Mouse (Mus musculus) small intestine, adult 2 months (tissue): ENCODE measurements around the gene Gm17409. TPM values are rescaled to one million over a fixed set of nuclear protein-coding genes. Genes with fewer than 3 reads are reported as not detected.

Experiments used
- H3K27ac ChIP-seq: fragments of 200-500 bp; 2 replicates; pipeline ENCODE4 v1.5.1; 2012; ENCODE audit warnings: low read depth, low read length, control low read depth, inconsistent platforms; ENCODE audit not compliant: insufficient read depth
- H3K27me3 ChIP-seq: fragments of 200-500 bp; 2 replicates; pipeline ENCODE4 v1.6.1; 2012; ENCODE audit warnings: mild to moderate bottlenecking, moderate library complexity, low read length, inconsistent platforms; ENCODE audit not compliant: control insufficient read depth, insufficient read depth
- H3K36me3 ChIP-seq: fragments of 200-500 bp; 2 replicates; pipeline ENCODE4 v1.6.1; 2012; ENCODE audit warnings: mild to moderate bottlenecking, low read length, control low read depth, inconsistent platforms; ENCODE audit not compliant: control insufficient read depth, insufficient read depth
- H3K4me1 ChIP-seq: fragments of 200-500 bp; 2 replicates; pipeline ENCODE4 v1.6.1; 2012; ENCODE audit warnings: low read length, inconsistent platforms, mixed read lengths; ENCODE audit not compliant: control insufficient read depth, insufficient read depth, insufficient read length
- H3K4me3 ChIP-seq: fragments of 200-500 bp; 2 replicates; pipeline ENCODE4 v1.5.1; 2012; ENCODE audit warnings: low read depth, mild to moderate bottlenecking, control low read depth, inconsistent platforms, low read length, moderate library complexity
- CTCF ChIP-seq: fragments of 200-500 bp; IDR thresholded peaks from 2 replicates; pipeline ENCODE4 v1.5.1; 2012; ENCODE audit warnings: low read depth, mild to moderate bottlenecking, control low read depth, inconsistent platforms, low read length, moderate library complexity, mixed read lengths; ENCODE audit not compliant: insufficient replicate concordance, insufficient read length; ENCODE audit errors: extremely low read depth
- POLR2A ChIP-seq: fragments of 200-500 bp; IDR thresholded peaks from 2 replicates; pipeline ENCODE4 v1.6.1; 2012; ENCODE audit warnings: low read depth, mild to moderate bottlenecking, control low read depth, inconsistent platforms, low read length, moderate library complexity
- WGBS: fragments of 180-500 bp; shearing (Covaris S2); methylation state at CpG from one replicate; pipeline ENCODE4 v1.1.7; 2018; 5-methylcytosine and 5-hydroxymethylcytosine counted together
- polyA plus RNA-seq: library from polyadenylated mRNA; depleted of rRNA; stranded (reverse); fragments of >200 nt; gene quantifications from 2 replicates; pipeline ENCODE4 v1.2.3, GENCODE M21; 2012

Gene Gm17409
- polyA plus RNA-seq, 1 experiment, result not detected

GRCm38 (mm10) chr2:58470290-58470689 lies 374 bp downstream of the Gm17409 start:
- peaks cover 35% of the 10 kb centered on the region for H3K36me3 ChIP-seq
- no peaks in the 10 kb centered on the region for H3K4me1 ChIP-seq
- H3K27me3 ChIP-seq, result no peaks in the 10 kb centered on the region
- no peak overlapping the region for H3K27ac ChIP-seq
- TF ChIP-seq CTCF (no peak), POLR2A (no peak)
- 90% methylated on average over 7 of the region's 7 CpGs for WGBS
- H3K4me3 ChIP-seq, result no peak overlapping the region

DNA sequence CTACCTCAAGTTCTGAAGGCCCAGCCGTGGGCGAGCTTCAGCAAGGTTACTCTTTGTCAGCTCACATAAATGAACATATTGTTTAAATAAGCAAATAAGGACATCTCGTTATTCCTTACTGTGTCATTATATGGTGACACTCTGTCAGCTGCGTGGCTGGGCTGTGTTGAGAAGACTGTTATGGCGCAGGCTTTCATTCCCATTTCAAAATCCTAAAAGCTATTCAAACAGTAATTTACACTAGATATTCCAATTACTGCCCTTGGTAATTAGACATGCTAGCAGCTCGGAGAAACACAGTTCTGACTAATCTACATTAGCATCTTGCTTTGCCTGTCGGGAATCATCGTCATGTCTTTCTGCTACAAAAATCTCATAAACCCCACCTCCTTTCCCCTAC lies 5.7 kb downstream of the Gm17409 start:
- Histone ChIP-seq H3K4me1 (no peaks in the 10 kb centered on the region), H3K4me3 (no peak overlapping the region), H3K27ac (no peak overlapping the region), H3K36me3 (peaks cover 14% of the 10 kb centered on the region), H3K27me3 (no peaks in the 10 kb centered on the region)
- WGBS, result 93% methylated on average over 8 of the region's 8 CpGs
- TF ChIP-seq POLR2A, result no peak
- no peak for TF ChIP-seq CTCF

GRCm38 (mm10) chr2:58476956-58477715 lies 7.2 kb downstream of the Gm17409 start:
- 58% methylated on average over 12 of the region's 12 CpGs for WGBS
- no peak overlapping the region for H3K4me3 ChIP-seq
- H3K27me3 ChIP-seq, result no peaks in the 10 kb centered on the region
- TF ChIP-seq CTCF, result peak; percentile 70; the same call in 1 of the 2 replicates
- TF ChIP-seq POLR2A, result no peak
- no peak overlapping the region for H3K27ac ChIP-seq
- no peaks in the 10 kb centered on the region for H3K4me1 ChIP-seq
- H3K36me3 ChIP-seq, result peaks cover 14% of the 10 kb centered on the region

- no peaks in the 10 kb centered on the region for H3K4me1 ChIP-seq
- 90% methylated on average over 4 of the region's 4 CpGs for WGBS
- TF ChIP-seq POLR2A (no peak), CTCF (no peak)
- H3K27ac ChIP-seq, result no peak overlapping the region
- H3K27me3 ChIP-seq, result no peaks in the 10 kb centered on the region
- H3K36me3 ChIP-seq, result peaks cover 14% of the 10 kb centered on the region
- no peak overlapping the region for H3K4me3 ChIP-seq
Observed at GRCm38 (mm10) chr2:58478144-58478543, 8.2 kb downstream of the Gm17409 start.

DNA sequence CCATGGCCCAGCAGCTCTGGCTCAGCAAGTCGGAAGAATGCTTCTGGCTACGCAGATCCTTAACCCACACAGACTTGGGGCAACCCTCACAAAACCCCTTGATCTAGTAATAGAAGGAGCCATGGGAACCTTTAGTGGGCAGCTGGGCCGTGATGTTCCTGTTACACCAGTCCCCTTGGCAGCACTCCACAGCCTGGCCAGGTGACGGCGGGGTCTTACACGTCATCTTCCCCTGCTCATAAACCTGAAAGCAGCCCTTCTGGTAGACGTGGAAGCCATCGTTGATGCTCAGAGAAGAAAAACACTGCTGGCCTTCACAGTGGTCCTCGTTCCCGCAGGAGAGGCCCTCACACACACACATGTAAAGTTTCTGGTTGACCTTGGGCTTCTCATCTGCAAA lies 9.6 kb downstream of the Gm17409 start:
- H3K27me3 ChIP-seq, result no peaks in the 10 kb centered on the region
- H3K36me3 ChIP-seq, result peaks cover 9% of the 10 kb centered on the region
- H3K4me1 ChIP-seq, result peaks cover 4% of the 10 kb centered on the region; the same call in 1 of the 2 replicates
- TF ChIP-seq CTCF (no peak), POLR2A (no peak)
- H3K27ac ChIP-seq, result no peak overlapping the region
- 88% methylated on average over 10 of the region's 10 CpGs for WGBS
- no peak overlapping the region for H3K4me3 ChIP-seq

DNA sequence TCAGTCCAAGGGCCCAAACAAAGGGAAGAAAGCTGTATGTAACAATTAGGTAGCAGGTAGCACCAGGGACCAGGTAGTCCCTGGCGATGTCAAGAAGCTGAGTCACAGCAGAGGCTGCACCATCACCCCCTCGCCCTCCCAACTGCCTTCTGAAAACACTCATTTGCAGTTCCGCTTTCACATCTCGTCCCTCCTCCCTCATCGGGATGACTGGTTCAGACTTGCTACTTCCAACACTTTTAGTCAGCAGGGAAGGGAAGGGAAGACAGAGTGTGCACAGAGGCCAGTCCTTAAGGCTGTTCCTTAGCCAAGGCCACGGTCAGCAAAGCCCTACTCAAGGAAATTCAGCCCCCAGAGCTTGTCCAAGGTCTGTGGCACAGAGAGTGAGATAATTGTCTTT lies 10.8 kb downstream of the Gm17409 start:
- no peak for TF ChIP-seq CTCF
- no peak for TF ChIP-seq POLR2A
- peaks cover 13% of the 10 kb centered on the region; the same call in 1 of the 2 replicates for H3K4me1 ChIP-seq
- no peak overlapping the region for H3K4me3 ChIP-seq
- 74% methylated on average over 6 of the region's 6 CpGs for WGBS
- no peak overlapping the region for H3K27ac ChIP-seq
- H3K36me3 ChIP-seq, result peaks cover 6% of the 10 kb centered on the region
- H3K27me3 ChIP-seq, result no peaks in the 10 kb centered on the region

DNA sequence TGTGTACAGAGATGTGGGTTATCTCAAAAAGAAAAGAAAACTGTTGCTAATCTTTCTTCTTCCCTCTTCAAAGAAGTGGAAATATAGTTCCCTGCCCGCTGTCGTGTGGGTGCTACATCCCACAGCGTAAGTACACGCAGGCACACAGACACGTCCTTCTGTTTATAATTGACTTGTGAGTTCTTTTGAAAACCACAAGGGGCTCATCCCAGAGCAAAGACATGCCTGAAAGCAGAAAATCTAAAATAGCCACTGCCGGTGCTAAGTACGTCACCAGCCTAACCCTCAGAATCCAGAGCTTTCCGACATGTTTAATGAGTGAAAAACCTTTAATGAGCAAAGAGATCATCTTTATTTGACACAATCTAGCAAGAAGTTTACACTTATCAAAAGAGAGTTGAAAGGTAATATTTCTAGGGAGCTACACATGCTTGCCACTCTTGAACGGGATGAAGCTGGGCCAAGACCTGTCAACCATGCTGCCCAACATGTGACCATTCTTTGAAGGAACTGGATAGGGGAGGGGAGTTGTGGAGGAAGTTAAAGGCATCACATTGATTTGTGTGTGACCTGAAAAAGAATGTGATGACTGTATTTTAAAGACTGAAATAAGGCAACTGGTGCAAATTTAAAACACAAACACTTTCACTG lies 11.7 kb downstream of the Gm17409 start:
- no peaks in the 10 kb centered on the region for H3K27me3 ChIP-seq
- H3K4me3 ChIP-seq, result no peak overlapping the region
- no peak overlapping the region for H3K27ac ChIP-seq
- peaks cover 19% of the 10 kb centered on the region; the same call in 1 of the 2 replicates for H3K4me1 ChIP-seq
- WGBS, result 80% methylated on average over 9 of the region's 9 CpGs
- H3K36me3 ChIP-seq, result no peaks in the 10 kb centered on the region
- TF ChIP-seq CTCF, result no peak
- TF ChIP-seq POLR2A, result no peak
